Mouse (Mus musculus) urinary bladder, adult 2 months (tissue): Measurements from ENCODE around the gene Sh2d4b. TPM values are rescaled to one million over a fixed set of nuclear protein-coding genes. Genes with fewer than 3 reads are reported as not detected.

Source experiments
- DNase-seq: peaks from one replicate; pipeline ENCODE4 v3.0.0; 2022; ENCODE audit warnings: low spot score
- polyA plus RNA-seq: library from polyadenylated mRNA; depleted of rRNA; stranded (reverse); fragments of >200 nt; gene quantifications from 2 replicates; pipeline ENCODE4 v1.2.3, GENCODE M21; 2012; rRNA removed

The Sh2d4b gene
- polyA plus RNA-seq, result 0.32 and 0.44 TPM in 2 replicates

DNA sequence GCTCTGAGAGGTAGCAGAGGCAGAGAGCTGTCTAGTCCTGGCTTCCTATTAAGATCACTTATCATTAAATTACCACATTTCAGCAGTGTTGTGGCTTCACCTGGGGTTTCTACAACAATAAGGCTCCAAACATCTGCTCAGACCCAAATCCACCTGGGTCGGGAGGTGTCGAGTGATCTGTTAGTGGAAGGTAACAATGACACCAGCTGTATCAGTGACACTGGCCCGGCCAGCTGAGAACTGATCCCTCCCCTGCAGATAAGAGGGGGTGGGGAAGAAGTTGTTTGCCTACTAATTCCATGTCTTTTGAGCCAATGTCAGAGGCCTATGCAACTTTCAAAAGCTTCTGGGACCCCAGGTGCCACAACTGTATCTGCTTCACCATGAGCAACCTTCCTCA, at the start of gene Sh2d4b:
Sh2d4b (minus strand) TSS at position 71 of the 400 bp plus-strand sequence.
- DNase-seq, result no peak

DNA sequence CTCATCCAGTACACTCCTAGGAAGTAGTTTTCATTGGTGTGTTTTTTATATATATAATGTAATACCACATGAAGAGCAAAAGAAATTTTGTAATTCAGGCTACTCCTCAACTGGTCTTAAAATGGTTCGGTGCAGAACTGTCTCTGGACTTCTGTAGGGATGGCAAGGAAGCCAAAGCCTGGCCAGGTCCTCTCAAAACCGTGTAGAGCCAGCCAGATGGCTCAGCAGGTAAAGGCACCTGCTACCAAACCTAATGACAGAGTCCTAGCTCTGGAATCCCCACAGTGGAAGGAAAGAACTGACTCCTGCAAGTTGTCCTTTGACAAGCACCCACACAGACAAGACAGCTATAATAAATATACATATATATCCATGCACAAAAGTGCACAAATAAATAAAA, 49.4 kb upstream of the Sh2d4b start:
- DNase-seq, result no peak

DNA sequence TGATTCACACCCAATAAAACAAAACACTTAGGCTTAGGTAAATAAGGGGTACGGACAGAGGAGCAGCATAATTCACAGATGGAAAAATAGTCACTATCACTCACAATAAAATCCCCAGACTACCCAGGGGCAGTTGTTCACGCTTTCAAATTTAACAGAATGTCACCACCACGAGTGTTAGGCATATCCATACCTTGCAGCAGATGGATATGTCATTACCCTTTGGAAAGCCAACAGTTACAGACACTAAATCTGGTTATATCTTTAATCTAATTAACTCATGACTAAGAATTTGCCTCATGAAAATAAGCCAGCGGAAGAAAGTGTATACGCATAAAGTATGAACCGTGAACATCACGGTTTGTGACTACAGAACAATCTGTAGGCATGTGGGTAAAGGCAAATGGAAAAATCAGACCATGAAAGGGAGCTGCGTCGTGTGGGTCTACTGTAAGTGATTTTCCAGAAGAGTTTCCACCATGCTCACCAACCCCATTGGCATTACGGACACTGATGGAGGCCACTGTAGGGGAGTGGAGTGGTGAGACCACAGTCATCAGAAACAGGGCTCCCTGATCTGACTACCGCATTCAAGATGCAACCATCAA, 45.4 kb upstream of the Sh2d4b start:
- DNase-seq, result no peak

DNA sequence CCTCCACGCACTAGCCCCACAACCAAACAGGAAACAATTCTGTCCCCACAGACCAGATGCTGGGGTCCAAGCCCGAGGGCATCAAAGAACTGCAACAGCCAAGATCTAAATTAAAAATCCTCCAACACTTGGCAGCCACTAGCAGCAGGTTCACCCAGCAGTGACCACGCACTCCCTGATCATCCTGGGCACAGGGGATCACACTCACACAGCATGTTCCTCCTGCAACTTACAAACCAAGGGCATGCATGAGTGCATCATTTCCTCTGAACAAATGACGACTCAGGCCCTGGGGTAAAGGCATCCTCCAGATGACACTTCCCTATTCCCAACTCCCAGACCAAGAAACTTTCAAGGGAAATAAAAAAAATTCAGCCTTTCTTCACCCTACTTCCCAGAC, 44.0 kb upstream of the Sh2d4b start:
- no peak for DNase-seq

DNA sequence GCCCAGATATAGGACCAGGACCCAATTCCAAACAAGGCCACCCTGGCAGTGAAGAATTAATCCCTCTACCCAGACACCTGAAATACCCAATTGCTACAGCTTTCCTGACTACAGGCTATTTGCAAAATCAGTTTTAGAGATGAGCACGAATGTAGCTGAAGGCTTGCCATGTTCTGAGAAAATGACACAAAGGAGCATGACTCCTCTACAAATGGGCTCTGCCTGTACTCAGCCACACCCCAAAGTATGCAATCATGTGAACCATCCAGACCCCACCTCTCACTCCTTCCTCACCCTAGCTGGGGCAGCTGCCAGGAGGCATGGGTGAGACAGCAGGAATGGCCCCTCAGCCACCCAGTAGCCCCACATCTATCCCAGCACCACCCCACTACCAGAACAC, 42.4 kb upstream of the Sh2d4b start:
- DNase-seq, result no peak

DNA sequence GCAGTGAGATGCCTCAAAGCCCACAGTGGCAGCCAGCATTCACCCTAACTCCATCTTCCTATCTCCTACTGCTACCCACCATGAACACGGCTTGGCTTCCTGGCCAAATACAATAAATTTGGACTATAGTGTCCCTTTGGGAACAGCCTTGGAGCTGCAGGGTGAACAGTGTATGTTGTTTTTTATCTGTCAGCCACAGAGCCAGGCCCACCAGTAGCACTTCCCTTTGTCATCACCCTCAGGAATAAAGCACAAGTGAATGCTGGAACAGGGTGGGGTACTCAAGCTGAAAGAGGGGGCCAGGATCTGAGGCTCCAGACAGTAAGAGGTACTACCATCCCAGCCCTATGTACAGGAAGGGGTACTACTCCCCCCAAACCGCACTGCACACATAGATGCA, 42.0 kb upstream of the Sh2d4b start:
- DNase-seq, result no peak

DNA sequence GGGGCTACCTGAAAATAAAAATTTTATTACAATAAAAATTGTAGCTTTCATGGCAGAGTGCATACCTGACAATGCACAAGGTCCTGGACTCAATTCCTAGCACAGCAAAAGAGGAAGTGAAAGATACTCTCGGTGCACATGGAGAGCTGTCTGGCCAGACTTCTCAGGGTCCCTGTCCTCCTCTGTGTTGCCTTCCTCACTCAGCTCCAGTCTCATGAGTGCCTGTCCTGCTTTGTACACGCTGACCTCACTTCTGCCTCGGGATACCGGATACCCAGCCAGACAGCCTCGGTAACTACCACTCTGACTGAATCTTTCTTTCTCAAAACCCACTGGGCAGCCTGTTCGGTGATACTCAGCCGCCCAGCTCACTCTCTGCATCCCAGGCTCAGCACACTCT, 40.3 kb upstream of the Sh2d4b start:
- no peak for DNase-seq

DNA sequence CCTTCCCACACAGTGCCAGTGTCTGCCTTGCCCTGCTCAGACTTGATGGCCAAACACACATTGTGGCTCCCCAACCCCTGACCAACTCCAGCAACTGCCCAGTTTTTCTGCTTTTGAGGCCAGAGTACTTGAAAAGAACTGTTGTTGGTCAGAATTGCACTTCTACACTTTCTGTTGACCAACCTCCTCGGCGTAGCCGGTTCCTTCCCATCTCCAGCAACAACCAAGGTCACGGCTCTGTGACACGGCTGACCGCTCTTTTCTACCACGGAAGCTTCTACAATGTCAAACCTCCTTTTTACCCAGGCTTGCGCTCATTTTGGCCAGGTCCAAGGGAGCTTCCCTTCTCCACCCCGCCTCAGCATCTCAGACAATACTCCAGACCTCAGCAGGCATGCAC, 39.2 kb upstream of the Sh2d4b start:
- DNase-seq, result no peak

DNA sequence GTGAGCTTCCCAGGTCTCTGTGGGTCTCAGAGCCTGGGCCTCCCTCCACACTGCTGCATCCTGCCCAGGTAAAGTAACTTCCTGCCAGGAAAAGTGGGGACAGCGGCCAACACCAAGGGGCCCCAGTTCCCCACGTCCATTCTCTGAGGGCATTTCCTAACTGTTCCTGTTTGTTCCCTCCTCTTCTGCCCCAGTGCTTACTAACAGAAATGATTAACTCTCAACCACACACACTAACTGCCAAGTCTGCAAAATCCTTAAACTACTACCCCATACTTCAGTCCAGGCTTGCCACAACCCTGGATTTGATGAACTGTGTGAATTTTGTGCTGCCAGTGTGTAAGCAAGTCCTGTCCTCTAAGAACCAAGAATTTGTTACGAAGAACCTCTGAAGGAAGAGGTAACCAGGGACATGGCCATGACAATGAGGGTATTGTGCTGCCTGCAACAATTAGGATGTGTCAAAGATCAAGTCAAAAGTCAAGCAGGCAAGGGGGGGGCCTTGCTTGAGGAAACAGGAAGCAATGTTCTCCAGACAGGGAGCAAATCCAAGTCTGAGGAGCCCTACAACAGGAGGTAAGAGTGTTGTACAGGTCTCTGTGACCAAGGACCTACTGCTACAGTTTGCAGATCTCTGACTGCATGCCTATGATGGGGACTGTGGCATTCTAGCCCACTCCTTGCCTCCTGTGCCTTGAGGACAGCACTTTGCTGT, 38.2 kb upstream of the Sh2d4b start:
- no peak for DNase-seq

DNA sequence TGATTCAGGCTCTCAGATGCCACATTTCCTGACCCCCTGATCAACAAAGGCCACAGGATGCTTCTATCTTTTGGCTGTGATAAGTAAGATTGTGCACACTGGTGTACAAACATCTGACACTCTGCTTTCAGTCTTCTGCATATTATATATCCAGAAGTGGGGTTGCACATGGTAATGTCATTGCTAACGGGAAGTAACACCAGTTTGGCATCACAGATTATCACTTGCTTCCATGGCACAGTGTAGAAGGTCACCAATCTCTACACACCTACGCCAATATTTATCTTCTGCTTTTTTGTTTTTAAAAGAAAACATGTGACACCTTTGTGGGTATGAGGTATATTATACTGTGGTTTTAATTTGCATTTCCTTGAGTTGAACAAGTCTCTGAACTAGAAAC, 36.9 kb upstream of the Sh2d4b start:
- DNase-seq, result no peak

DNA sequence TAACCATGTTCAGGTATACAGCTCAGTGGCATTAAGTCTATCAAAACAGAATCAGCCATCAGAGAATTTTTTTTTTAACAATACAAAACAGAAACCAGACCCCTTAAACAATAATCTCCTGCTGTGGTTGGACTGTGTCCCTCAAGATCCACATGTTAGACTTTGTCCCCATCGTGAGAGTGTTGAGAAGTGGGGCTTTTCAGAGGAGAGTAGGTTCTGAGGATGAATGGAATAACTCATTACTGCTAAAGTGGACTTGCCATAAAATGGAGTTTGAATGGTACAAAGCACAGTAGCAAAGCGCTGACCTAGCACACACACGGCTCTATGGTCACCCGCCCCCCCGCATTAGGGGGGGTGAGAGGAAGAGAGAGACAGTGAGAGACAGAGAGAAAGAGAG, 35.8 kb upstream of the Sh2d4b start:
- no peak for DNase-seq

DNA sequence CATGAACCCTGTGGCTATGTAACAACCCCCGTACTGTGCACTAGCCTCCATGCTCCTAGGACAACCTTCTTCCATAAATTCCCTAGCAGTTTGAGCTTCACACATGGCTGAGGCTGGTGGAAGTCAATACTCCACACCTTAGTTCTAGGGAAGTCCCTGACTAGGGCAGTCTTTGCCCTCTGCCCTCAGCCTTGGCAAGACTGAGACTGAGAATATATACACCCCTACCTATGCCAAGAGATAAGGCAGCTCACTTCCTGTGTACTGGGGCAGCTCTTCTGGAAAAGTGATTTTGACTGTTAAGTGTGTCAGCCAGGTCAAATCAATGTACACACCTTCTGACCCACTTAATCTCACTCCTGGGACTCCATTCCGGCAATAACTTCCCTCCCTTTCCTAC, 34.0 kb upstream of the Sh2d4b start:
- no peak for DNase-seq

DNA sequence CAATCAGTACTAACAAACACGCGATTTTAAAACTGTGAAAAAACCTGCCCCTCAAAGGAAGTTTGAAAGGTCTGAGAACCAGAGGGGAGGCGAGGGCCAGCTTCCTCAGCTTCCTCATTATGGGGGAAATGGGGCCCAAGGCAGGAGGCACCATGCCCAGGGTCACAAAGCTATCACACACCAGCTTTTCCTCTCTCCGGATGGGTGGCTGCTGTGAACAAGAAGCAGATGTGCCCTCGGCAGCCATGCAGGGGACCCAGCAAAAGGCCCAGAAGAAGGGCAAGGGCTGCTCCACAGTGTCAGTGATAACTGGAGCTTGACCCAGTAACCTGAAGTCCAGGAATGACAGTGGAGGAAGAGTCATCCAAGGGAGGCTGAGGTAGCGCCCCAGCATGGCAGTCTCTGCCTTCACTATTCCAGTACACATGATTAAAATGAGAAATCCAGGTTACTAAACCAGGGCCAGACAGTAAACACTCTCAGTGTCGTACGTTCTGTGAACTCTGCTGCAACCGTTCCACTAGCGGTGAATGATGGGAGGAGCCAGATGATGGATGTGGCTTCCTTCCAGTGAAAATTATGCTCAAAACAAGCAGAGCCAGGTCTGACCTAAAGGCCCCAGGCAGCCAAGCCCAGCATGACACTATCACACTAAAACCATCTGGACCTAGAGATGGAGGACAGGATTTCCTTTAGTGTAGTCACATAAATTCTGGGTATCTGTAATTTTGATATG, 31.5 kb upstream of the Sh2d4b start:
- DNase-seq, result no peak

DNA sequence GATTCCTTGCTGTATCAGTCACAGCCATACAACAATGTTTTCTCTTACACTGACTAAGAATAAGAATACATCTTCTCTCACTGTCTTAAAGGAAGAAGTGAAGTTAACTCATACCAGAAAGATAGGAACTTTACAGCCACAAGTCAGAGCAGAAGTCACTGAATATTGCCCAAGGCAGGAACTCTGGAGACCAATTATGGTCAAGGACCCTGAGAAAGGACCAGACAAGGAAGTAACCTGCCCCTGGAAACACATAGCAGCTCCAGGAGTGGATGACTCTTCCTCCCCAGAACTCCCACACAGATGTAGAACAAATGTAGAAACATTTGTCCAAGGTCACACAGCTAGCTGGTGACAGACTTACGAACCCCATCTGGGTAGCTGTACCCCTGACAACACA, 28.2 kb upstream of the Sh2d4b start:
- no peak for DNase-seq

DNA sequence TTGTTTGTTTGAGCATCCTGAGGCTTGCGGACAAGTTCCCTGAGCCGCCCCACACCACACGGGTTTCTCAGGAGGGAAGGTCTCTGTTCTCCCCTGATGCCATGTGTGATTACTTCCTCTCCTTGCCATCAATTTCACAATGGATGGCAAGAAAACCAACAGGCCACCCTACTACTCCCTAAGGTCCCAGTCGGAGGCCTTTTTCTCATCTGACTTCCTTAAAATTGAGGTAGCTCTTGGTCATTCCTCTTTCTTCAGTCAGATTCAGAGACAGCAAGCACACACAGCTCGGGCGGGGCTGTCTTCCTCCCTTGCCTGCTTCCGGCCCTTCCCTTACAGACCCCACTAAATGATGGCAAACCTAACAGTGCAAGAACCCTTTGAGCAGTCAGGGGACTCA, 26.5 kb upstream of the Sh2d4b start:
- DNase-seq, result no peak

DNA sequence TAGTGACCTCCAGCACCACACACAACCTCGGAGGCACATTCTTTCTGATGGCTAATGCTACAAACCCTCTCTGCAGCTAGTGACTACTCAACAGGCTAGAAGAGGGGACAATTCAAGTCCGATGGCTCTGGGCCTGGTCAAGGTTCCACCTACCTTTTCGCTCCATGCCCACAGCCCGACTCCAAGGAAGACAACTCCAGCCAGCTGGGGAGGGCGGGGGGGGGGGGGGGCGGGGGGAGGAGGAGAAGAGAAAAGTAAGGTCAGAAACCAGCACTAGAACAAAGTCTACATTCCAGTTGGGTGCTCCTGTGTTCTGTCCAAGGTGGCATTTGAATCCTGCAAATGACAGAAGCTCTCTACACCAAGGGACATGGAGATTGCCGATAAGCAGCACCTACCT, 25.4 kb upstream of the Sh2d4b start:
- no peak for DNase-seq

DNA sequence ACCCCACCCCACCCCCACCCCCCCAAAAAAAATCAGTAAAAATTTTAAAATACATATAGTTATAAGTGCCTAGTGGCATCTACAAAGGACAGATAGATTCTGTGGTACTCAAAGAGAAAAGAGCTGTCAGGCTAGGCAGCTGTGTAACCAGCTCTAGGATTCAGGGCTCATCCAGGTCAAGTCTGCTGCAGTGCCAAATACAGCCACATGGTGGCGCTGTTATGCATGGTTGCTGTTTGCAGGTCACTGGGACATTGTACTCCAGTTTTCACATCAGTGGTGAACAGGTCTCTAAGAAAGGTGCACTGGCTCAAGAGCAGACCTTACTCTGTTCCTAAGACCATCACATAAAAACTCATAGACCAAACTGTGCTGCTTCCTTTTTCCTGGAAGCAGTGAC, 24.6 kb upstream of the Sh2d4b start:
- peak; percentile 93 for DNase-seq

DNA sequence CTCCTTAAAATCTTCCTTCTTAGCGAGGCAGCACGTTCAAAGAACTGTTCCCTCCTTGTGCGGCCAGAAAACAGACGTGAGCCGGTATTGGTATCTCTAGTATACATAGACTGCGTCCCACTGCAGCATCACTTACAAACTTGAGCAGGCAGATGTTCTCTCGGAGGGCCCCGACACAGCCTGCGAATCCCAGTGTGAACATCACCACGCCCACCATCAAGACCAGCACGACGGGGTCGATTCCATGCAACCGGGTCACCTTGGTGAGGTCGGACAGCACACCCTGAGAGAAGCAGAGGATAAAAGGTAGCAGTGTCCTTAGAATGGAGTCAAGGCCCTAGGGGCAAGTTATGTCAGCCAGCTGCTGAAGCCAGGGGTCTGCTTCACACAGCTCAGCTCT, 23.6 kb upstream of the Sh2d4b start:
- no peak for DNase-seq

DNA sequence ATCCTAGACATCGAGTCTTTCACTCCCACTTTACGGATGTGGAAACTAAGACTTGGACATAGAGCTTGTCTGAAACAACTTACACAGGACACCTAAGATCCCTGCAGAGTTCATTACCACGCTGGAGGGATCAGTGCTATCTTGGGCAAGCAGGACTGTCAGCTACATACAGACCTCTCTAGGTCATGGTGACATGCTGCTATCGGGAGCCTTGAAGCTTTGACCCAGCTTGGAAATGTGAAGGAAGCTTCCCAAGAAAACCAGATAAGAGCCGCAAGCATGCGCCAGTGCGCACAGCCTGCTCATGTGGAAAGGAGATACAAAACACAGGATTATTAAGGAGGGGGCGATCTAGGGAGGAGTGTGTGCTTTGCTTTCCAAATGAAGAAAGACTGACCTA, 22.8 kb upstream of the Sh2d4b start:
- no peak for DNase-seq

DNA sequence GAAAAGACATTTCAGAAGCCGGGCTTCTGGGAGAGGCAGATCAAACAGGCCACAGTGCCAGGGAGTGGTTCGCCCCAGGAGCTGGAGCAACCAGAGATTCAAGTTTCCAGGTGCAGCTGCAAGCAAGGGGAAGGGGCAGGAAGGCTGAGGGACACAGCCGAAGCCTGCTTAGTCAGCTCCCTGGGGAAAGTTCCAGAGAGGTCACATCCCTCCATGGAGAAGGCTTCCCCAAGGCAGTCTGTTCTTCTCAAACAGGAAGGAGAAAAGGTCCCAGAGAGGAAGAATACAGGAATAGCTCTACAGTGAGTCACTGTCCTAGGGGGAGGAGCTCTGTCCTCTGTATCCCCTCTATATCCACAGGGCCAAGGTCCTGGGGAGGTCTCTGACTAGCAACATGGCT, 21.6 kb upstream of the Sh2d4b start:
- no peak for DNase-seq

DNA sequence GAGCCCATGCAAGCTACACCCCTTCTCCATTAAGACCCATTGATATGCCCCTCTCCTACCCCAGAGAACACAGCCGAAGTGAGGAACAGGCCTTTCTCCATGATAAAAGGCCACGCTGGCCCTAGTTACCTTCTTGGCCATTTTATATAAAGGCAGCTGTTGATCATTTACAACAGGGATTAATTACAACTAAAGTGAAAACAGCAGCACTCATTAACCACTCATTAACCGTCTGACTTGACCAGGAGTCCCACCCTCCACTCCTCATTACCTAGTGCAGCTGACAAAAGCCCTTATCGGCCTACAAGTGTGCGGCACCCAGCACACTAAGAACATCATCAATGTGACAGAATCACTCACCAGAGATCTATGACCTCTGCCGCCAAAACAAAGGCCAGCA, 20.6 kb upstream of the Sh2d4b start:
- DNase-seq, result no peak

DNA sequence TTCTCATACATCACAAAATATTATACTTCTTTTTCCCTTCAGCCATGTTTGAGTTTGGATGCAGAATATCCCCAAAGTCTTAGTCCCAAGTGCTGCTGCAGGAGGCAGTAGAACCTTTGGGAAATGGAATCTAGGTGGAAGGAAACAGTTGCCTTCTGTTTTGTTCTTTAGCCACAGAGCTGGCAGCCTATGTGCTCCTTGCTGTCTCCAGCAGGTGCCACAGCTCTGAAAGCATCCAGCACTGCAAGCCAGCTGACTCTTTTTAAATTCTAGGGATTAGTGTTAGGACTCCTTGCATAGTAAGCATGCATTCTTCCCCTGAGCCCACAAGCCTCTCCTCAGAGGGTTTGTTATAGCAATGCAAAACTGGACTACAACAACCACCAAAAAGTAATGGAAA, 18.5 kb upstream of the Sh2d4b start:
- no peak for DNase-seq

DNA sequence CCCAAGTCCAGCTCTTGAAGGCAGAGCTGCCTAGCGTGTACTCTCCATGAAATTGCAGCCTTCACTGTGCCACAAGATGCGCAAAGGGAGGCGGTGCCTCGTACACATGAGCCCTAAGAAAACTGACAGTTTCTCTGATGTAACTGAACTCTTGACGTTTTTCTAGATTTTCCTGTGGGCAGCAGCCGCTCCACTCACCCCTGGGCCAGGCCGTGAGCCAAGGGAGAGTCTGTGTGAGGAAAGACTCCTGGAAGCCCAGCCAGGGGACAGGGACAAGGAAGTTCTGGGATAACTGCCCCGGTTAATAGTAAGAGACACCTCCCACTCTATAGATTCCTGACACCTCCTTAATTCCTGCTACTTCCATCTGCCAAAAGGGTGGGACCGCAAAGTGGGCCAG, 15.7 kb upstream of the Sh2d4b start:
- no peak for DNase-seq
